Mouse (Mus musculus) CD4-positive, CD25-positive, alpha-beta regulatory T cell, adult 4 months (primary cell): ENCODE measurements around the gene Cd163l1. TPM values are rescaled to one million over a fixed set of nuclear protein-coding genes. Genes with fewer than 3 reads are reported as not detected.

Source experiments
- ATAC-seq: one replicate; pipeline ENCODE4 v1.8.0; 2017
- polyA plus RNA-seq, 2 experiments: library from polyadenylated mRNA; unstranded; fragments of 100-300 nt; shearing (Covaris generic); gene quantifications; one replicate each; pipeline ENCODE4 v1.2.1; 2017

Gene Cd163l1
- polyA plus RNA-seq = not detected

GRCm38 (mm10) chr7:140217967-140218366, at the start of gene Cd163l1:
Gene Cd163l1 (plus strand): TSS chr7:140218267.
- no peak for ATAC-seq

- ATAC-seq = no peak
Measured at GRCm38 (mm10) chr7:140169386-140169785, 48.7 kb upstream of the Cd163l1 start.

- ATAC-seq = no peak
Measured at GRCm38 (mm10) chr7:140170863-140171262, 47.2 kb upstream of the Cd163l1 start.

- ATAC-seq = no peak
Measured at GRCm38 (mm10) chr7:140172936-140173335, 45.1 kb upstream of the Cd163l1 start, which contains the start of gene Olfr523. Gene Olfr523 (plus strand): TSS chr7:140173217.

GRCm38 (mm10) chr7:140179176-140179575, 38.9 kb upstream of the Cd163l1 start:
- ATAC-seq = no peak

GRCm38 (mm10) chr7:140180692-140181091, 37.4 kb upstream of the Cd163l1 start:
- no peak for ATAC-seq

GRCm38 (mm10) chr7:140184206-140184605, 33.9 kb upstream of the Cd163l1 start:
- ATAC-seq = no peak

- peak; percentile 54 for ATAC-seq
Measured at GRCm38 (mm10) chr7:140186646-140187620, 31.1 kb upstream of the Cd163l1 start.

- no peak for ATAC-seq
Measured at GRCm38 (mm10) chr7:140187721-140188390, 30.2 kb upstream of the Cd163l1 start.

- ATAC-seq = no peak
Measured at GRCm38 (mm10) chr7:140188391-140189328, 29.4 kb upstream of the Cd163l1 start.

- no peak for ATAC-seq
Measured at GRCm38 (mm10) chr7:140190435-140190834, 27.6 kb upstream of the Cd163l1 start.

GRCm38 (mm10) chr7:140192445-140192844, 25.6 kb upstream of the Cd163l1 start:
- ATAC-seq = no peak

- no peak for ATAC-seq
Measured at GRCm38 (mm10) chr7:140192851-140193250, 25.2 kb upstream of the Cd163l1 start.

- no peak for ATAC-seq
Measured at GRCm38 (mm10) chr7:140194031-140194430, 24.0 kb upstream of the Cd163l1 start.

GRCm38 (mm10) chr7:140196002-140196401, 22.1 kb upstream of the Cd163l1 start:
- ATAC-seq = no peak

GRCm38 (mm10) chr7:140201090-140201489, 17.0 kb upstream of the Cd163l1 start:
- ATAC-seq = no peak

GRCm38 (mm10) chr7:140205864-140206263, 12.2 kb upstream of the Cd163l1 start, which contains the start of gene Olfr524:
Gene Olfr524 (minus strand): TSS chr7:140205964.
- ATAC-seq = no peak

GRCm38 (mm10) chr7:140206904-140207303, 11.2 kb upstream of the Cd163l1 start:
- ATAC-seq = no peak

- ATAC-seq = peak; percentile 37
Measured at GRCm38 (mm10) chr7:140208153-140208552, 9.9 kb upstream of the Cd163l1 start.

- ATAC-seq = no peak
Measured at GRCm38 (mm10) chr7:140208677-140209076, 9.4 kb upstream of the Cd163l1 start.

GRCm38 (mm10) chr7:140213841-140214240, 4.2 kb upstream of the Cd163l1 start:
- no peak for ATAC-seq

- ATAC-seq = no peak
Measured at GRCm38 (mm10) chr7:140219268-140219667, 1.2 kb downstream of the Cd163l1 start.
